Mouse (Mus musculus) limb, embryonic 10.5 days (tissue): ENCODE data around the gene Utp20. TPM values are rescaled to one million over a fixed set of nuclear protein-coding genes. Genes with fewer than 3 reads are reported as not detected.

Experiments
- polyA plus RNA-seq: library from polyadenylated mRNA; unstranded; fragments of >200 nt; fragmentation: Nextera tagmentation; extraction: Ambion mirVana; gene quantifications from 2 replicates; pipeline ENCODE4 v1.2.1, GENCODE M21; 2016

Utp20 gene
- polyA plus RNA-seq, 1 experiment from 2014 or later, result 25.8 TPM

Other genes starting within 250 kb of the Utp20 start
- 6.3 and 8.0 TPM in 2 replicates for gene Mybpc1, start 221.7 kb downstream of the Utp20 start, polyA plus RNA-seq
- not detected in 2 replicates for gene Spic, start 141.8 kb downstream of the Utp20 start, polyA plus RNA-seq
- gene Arl1, start 95.9 kb downstream of the Utp20 start, polyA plus RNA-seq, result 149 and 174 TPM in 2 replicates
- gene Slc5a8, start 59.2 kb upstream of the Utp20 start, polyA plus RNA-seq, result 0.08 and 0.14 TPM in 2 replicates